Mouse (Mus musculus): ENCODE results near the gene Ndufs3. TPM values are rescaled to one million over a fixed set of nuclear protein-coding genes. Genes with fewer than 3 reads are reported as not detected.

Gene Ndufs3
- 70.9 and 115 TPM in 2 replicates for polyA plus RNA-seq (2012; rRNA removed)

GRCm38 (mm10) chr2:90904076-90904855 lies at the start of gene Ndufs3, which contains the start of gene Kbtbd4:
Ndufs3 (minus strand) TSS chr2:90904827.
Kbtbd4 (plus strand) TSS chr2:90904740.
- Histone ChIP-seq H3K4me1 (ENCODE audit: control insufficient read depth, insufficient read depth, low read length) (peaks cover 7% of the 10 kb centered on the region), H3K4me3 (replicated peaks; ENCODE audit: extremely low read depth, low read depth, low read length) (peak within 1 kb of the TSS; percentile 73)
- DNase-seq = peak; percentile 87
- under 1% methylated on average over 42 of the region's 43 CpGs for WGBS
- TF ChIP-seq CTCF (IDR thresholded peaks at IDR 0.05; ENCODE audit: insufficient read depth, low read length) (no peak), POLR2A (IDR thresholded peaks at IDR 0.05; ENCODE audit: borderline replicate concordance, extremely low read depth, low read depth, low read length) (peak; percentile 87)

GRCm38 (mm10) chr2:90953461-90953860 lies 48.8 kb upstream of the Ndufs3 start:
- TF ChIP-seq POLR2A (IDR thresholded peaks at IDR 0.05; ENCODE audit: borderline replicate concordance, extremely low read depth, low read depth, low read length) (no peak), CTCF (IDR thresholded peaks at IDR 0.05; ENCODE audit: insufficient read depth, low read length) (no peak)
- no peak for DNase-seq
- WGBS = 39% methylated on average over 3 of the region's 3 CpGs
- Histone ChIP-seq H3K4me3 (replicated peaks; ENCODE audit: extremely low read depth, low read depth, low read length) (no peak overlapping the region), H3K4me1 (ENCODE audit: control insufficient read depth, insufficient read depth, low read length) (peaks cover 2% of the 10 kb centered on the region; the same call in 1 of the 2 replicates)

- TF ChIP-seq CTCF (IDR thresholded peaks at IDR 0.05; ENCODE audit: insufficient read depth, low read length) = no peak
- TF ChIP-seq POLR2A (IDR thresholded peaks at IDR 0.05; ENCODE audit: borderline replicate concordance, extremely low read depth, low read depth, low read length) = no peak
- H3K4me3 ChIP-seq (replicated peaks; ENCODE audit: extremely low read depth, low read depth, low read length) = no peak overlapping the region
- H3K4me1 ChIP-seq (ENCODE audit: control insufficient read depth, insufficient read depth, low read length) = peaks cover 2% of the 10 kb centered on the region; the same call in 1 of the 2 replicates
- no peak for DNase-seq
Measured at GRCm38 (mm10) chr2:90950582-90951194, 46.1 kb upstream of the Ndufs3 start.

GRCm38 (mm10) chr2:90950149-90950548 lies 45.5 kb upstream of the Ndufs3 start:
- DNase-seq = no peak
- no peak for TF ChIP-seq CTCF (IDR thresholded peaks at IDR 0.05; ENCODE audit: insufficient read depth, low read length)
- TF ChIP-seq POLR2A (IDR thresholded peaks at IDR 0.05; ENCODE audit: borderline replicate concordance, extremely low read depth, low read depth, low read length) = no peak
- WGBS = 86% methylated on average over 5 of the region's 5 CpGs
- H3K4me3 ChIP-seq (replicated peaks; ENCODE audit: extremely low read depth, low read depth, low read length) = no peak overlapping the region
- H3K4me1 ChIP-seq (ENCODE audit: control insufficient read depth, insufficient read depth, low read length) = peaks cover 2% of the 10 kb centered on the region; the same call in 1 of the 2 replicates

GRCm38 (mm10) chr2:90941744-90942143 lies 37.1 kb upstream of the Ndufs3 start:
- no peak for TF ChIP-seq CTCF (IDR thresholded peaks at IDR 0.05; ENCODE audit: insufficient read depth, low read length)
- no peak for TF ChIP-seq POLR2A (IDR thresholded peaks at IDR 0.05; ENCODE audit: borderline replicate concordance, extremely low read depth, low read depth, low read length)
- 46% methylated on average over 2 of the region's 2 CpGs for WGBS
- no peak for DNase-seq
- Histone ChIP-seq H3K4me1 (ENCODE audit: control insufficient read depth, insufficient read depth, low read length) (peaks cover 14% of the 10 kb centered on the region), H3K4me3 (replicated peaks; ENCODE audit: extremely low read depth, low read depth, low read length) (no peak overlapping the region)

DNA sequence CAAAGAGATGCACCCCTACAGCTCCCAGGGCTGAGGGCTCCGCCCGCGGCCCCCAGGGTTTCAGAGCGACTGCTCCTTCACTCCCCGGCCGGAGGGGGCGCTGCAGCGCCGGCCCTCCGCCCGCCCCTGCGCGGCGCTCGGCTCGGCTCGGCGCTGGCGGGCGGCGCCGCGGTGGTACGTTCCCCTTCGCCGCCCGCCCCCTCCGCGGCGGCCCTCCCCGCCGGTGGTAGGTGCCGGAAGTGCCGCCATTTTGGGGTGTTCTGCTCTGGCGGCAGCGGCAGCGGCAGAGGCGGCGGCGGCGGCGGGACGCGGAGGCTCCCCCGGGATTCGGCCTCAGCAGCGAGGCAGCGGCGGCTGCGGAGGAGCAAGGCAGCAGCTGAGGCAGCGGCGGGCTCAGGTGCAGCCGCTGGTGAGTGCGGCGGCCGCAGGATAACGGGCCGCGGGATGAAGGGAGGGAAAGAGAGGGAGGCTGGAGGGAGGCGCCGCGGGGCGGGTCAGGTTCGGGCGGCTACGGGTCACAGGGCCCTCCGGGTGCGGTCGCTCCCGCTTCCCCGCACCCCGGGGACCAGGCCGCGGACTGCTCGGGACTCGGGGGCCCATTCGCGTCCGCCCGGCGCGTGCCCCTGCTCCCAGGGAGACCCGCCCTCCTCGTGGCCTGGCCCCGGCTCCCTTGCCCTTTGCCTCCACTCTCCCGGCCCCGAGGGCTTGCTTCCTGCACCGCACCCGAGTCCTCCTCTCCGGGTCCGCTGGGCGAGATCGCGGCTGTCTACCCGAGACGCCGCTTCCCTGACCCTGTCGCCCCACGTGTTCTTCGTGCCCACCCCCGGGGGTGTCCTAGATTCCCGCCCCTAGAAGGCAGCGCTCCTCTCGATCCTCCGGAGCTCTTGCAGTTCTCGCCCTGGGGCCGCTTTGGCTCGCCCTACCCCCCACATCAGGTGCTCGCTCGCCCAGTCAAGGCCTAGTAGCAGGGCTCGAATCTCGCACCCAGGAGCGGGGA lies 35.9 kb upstream of the Ndufs3 start, which contains the start of gene Celf1:
Gene Celf1 (plus strand): TSS at position 150 of the 997 bp plus-strand sequence.
- WGBS = under 1% methylated on average over 100 of the region's 113 CpGs

GRCm38 (mm10) chr2:90939750-90940149 lies 35.1 kb upstream of the Ndufs3 start:
- no peak for DNase-seq
- no peak for TF ChIP-seq POLR2A (IDR thresholded peaks at IDR 0.05; ENCODE audit: borderline replicate concordance, extremely low read depth, low read depth, low read length)
- TF ChIP-seq CTCF (IDR thresholded peaks at IDR 0.05; ENCODE audit: insufficient read depth, low read length) = no peak
- 35% methylated on average over 8 of the region's 8 CpGs for WGBS
- Histone ChIP-seq H3K4me1 (ENCODE audit: control insufficient read depth, insufficient read depth, low read length) (peaks cover 14% of the 10 kb centered on the region), H3K4me3 (replicated peaks; ENCODE audit: extremely low read depth, low read depth, low read length) (peak overlapping the region; percentile 53)

More for the DNA sequence above, 35.9 kb upstream of the Ndufs3 start, which contains the start of gene Celf1:
- Histone ChIP-seq H3K4me1 (ENCODE audit: control insufficient read depth, insufficient read depth, low read length) (peaks cover 14% of the 10 kb centered on the region), H3K4me3 (replicated peaks; ENCODE audit: extremely low read depth, low read depth, low read length) (peak within 1 kb of the TSS; percentile 87)
- DNase-seq = peak; percentile 78
- TF ChIP-seq POLR2A (IDR thresholded peaks at IDR 0.05; ENCODE audit: borderline replicate concordance, extremely low read depth, low read depth, low read length) (0 out of 2 replicates have a peak, but pooled peaks have one; percentile 28), CTCF (IDR thresholded peaks at IDR 0.05; ENCODE audit: insufficient read depth, low read length) (peak; percentile 33; the same call in 1 of the 2 replicates)

- no peak overlapping the region for H3K4me3 ChIP-seq (replicated peaks; ENCODE audit: extremely low read depth, low read depth, low read length)
- DNase-seq = no peak
- WGBS = 66% methylated on average over 3 of the region's 3 CpGs
- no peak for TF ChIP-seq CTCF (IDR thresholded peaks at IDR 0.05; ENCODE audit: insufficient read depth, low read length)
- no peak for TF ChIP-seq POLR2A (IDR thresholded peaks at IDR 0.05; ENCODE audit: borderline replicate concordance, extremely low read depth, low read depth, low read length)
- peaks cover 11% of the 10 kb centered on the region for H3K4me1 ChIP-seq (ENCODE audit: control insufficient read depth, insufficient read depth, low read length)
Measured at GRCm38 (mm10) chr2:90938362-90938761, 33.7 kb upstream of the Ndufs3 start.
